Mouse (Mus musculus): Measurements from ENCODE around the gene Tuba8. TPM values are rescaled to one million over a fixed set of nuclear protein-coding genes. Genes with fewer than 3 reads are reported as not detected.

Tuba8 gene
- total and polyA plus RNA-seq, 3 experiments, result 1.4 to 1.6 TPM; not detected in 1

DNA sequence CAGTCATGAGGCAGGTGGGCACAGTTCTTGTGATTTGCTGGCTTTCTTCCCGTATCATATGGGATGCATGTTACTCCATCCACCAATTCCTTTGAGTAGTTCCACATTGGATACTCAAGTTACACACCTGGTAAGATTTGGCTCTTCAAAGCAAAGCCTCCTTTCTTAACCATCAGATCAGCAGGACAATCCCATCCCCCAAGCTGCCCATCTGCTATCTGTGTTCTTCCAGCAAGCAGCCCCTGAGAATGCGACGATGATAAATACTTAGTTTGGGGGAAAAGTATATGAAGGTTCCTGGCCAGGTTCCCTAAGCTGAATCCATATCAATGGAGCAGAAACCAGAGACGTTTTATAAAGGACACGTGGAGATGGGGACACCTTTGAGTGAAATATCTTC lies 3.7 kb downstream of the Tuba8 start:
- peaks cover 6 to 29% of the 10 kb centered on the region in 2 experiments for H3K4me1 ChIP-seq (ENCODE audit: control insufficient read depth in 1 of 2, insufficient read depth in 2 of 2, low read length in 2 of 2)
- no peaks in the 10 kb centered on the region for H3K79me2 ChIP-seq (ENCODE audit: control insufficient read depth, insufficient read depth, low read length, poor library complexity)
- H3K9ac ChIP-seq (ENCODE audit: control insufficient read depth, low read depth, low read length, poor library complexity, severe bottlenecking), result peak overlapping the region; percentile 10; the same call in 1 of the 2 replicates
- H3K27me3 ChIP-seq (ENCODE audit: control insufficient read depth in 1 of 2, insufficient read depth in 2 of 2, low read length in 2 of 2), result no peaks in the 10 kb centered on the region
- DNase-seq (ENCODE audit: low read depth, low spot score), result no peak
- no peak overlapping the region for H3K4me3 ChIP-seq (ENCODE audit: control insufficient read depth in 1 of 2, insufficient read depth in 1 of 2, low read depth in 2 of 2, low read length in 2 of 2)
- peak overlapping the region; percentile 58 for H3K27ac ChIP-seq (ENCODE audit: control insufficient read depth, low read depth, low read length)
- TF ChIP-seq NRF1 (IDR thresholded peaks at IDR 0.05; ENCODE audit: insufficient read depth, low read depth, low read length, poor library complexity, severe bottlenecking) (no peak), CHD1 (IDR thresholded peaks at IDR 0.05; ENCODE audit: low read depth, low read length) (no peak), MYB (IDR thresholded peaks at IDR 0.05; ENCODE audit: low read depth, low read length) (no peak), USF2 (IDR thresholded peaks at IDR 0.05; ENCODE audit: borderline replicate concordance in 1 of 2, insufficient read depth in 1 of 2, low read depth in 1 of 2, low read length in 2 of 2) (no peak), GABPA (IDR thresholded peaks at IDR 0.05; ENCODE audit: low read depth, low read length) (no peak), MXI1 (IDR thresholded peaks at IDR 0.05; ENCODE audit: low read depth, low read length) (no peak), TAL1 (IDR thresholded peaks at IDR 0.05; ENCODE audit: low read length) (no peak), ETS1 (IDR thresholded peaks at IDR 0.05; ENCODE audit: low read depth, low read length) (no peak), ELF1 (IDR thresholded peaks at IDR 0.05; ENCODE audit: low read depth, low read length) (no peak), TCF12 (IDR thresholded peaks at IDR 0.05; ENCODE audit: low read depth, low read length) (no peak), MAFK (IDR thresholded peaks at IDR 0.05; ENCODE audit: borderline replicate concordance, low read depth, low read length) (no peak), MYC (IDR thresholded peaks at IDR 0.05; ENCODE audit: low read depth, low read length) (no peak), SIN3A (IDR thresholded peaks at IDR 0.05; ENCODE audit: low read length) (no peak), RCOR1 (IDR thresholded peaks at IDR 0.05; ENCODE audit: low read depth, low read length) (no peak), ZC3H11A (IDR thresholded peaks at IDR 0.05; ENCODE audit: low read depth, low read length) (no peak), E2F4 (IDR thresholded peaks at IDR 0.05; ENCODE audit: borderline replicate concordance, low read depth, low read length) (no peak), MEF2A (IDR thresholded peaks at IDR 0.05; ENCODE audit: extremely low read depth, insufficient replicate concordance, low read depth, low read length, poor library complexity, severe bottlenecking) (no peak), SMC3 (IDR thresholded peaks at IDR 0.05; ENCODE audit: low read depth, low read length) (no peak), ZNF384 (IDR thresholded peaks at IDR 0.05; ENCODE audit: low read depth, low read length) (no peak)
- H3K9me3 ChIP-seq (replicated peaks; ENCODE audit: insufficient read depth, low read length), result no peaks in the 10 kb centered on the region
- peaks cover 0 to 24% of the 10 kb centered on the region in 2 experiments; a peak in 2 of 4 replicates for H3K36me3 ChIP-seq (ENCODE audit: control insufficient read depth in 1 of 2, insufficient read depth in 2 of 2, low read length in 2 of 2)

Measured in MEL (cell line).